Mouse (Mus musculus) testis, postnatal 10 days (tissue): ENCODE measurements around the gene Tmem8.
"Not testable (repeated sequence)": the region's sequence is repeated elsewhere in the genome, so short reads cannot be mapped to it uniquely, and the experiment has no call there.

Source experiments
- DNase-seq: peaks from one replicate; pipeline ENCODE4 v3.0.0; 2021; ENCODE audit warnings: low spot score

Gene Tmem8

GRCm38 (mm10) chr17:26111722-26112121, 1.4 kb upstream of the Tmem8 start:
- DNase-seq, result no peak

GRCm38 (mm10) chr17:26112751-26113150, 348 bp upstream of the Tmem8 start:
- DNase-seq, result no peak

DNA sequence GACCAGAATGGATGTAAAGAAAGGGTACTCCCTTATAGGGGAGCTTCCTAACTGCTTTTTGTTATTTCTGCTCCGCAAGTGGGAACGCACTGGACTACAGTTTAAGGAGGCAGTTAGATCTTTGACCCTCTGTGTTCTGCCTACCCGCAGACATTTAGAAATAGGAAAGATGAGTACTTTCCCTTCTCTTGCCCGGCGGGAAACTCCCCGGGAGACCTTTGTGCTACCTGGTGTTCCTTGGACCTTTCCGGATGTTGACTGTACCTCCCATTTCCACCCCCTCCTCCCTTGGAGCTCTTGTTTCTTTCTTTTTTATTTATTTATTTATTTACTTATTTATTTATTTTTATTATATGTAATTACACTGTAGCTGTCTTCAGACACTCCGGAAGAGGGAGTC, 962 bp downstream of the Tmem8 start:
- no peak for DNase-seq

GRCm38 (mm10) chr17:26114461-26114860, 1.4 kb downstream of the Tmem8 start:
- DNase-seq, result not testable (repeated sequence)

DNA sequence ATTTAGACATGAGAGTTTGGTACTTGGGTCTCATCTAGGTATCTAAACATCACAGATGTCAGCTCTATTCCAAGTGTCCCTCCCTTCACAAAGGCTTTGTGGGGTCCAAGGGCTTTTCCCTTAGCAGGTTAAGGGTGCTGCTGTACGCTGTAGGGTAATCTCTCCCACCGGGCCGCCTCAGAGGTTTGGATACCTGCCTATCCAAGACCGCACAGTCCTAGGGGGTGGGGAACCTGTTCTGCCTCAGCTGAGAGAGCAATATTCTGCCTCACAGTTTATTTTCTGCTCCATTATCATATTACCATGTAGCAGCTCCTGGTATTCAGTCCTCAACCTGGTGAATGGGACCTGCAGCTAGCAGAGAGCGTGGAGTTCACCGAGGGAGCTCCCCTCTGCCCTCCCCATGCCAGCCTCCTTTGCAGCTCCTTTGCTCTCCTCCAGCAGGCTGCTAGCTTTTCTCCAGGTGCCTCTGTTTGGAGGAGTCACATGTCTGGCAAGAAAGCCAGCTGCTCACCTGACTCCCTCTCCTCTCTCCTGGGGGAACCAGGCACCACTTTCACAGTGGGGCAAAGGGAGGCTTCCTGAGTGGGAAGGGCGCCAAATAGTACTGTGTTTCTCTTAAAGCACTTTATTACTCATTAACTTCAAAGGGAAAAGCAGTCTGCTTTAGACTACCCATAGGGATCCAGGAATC, 2.3 kb downstream of the Tmem8 start:
- DNase-seq, result peak; percentile 39

DNA sequence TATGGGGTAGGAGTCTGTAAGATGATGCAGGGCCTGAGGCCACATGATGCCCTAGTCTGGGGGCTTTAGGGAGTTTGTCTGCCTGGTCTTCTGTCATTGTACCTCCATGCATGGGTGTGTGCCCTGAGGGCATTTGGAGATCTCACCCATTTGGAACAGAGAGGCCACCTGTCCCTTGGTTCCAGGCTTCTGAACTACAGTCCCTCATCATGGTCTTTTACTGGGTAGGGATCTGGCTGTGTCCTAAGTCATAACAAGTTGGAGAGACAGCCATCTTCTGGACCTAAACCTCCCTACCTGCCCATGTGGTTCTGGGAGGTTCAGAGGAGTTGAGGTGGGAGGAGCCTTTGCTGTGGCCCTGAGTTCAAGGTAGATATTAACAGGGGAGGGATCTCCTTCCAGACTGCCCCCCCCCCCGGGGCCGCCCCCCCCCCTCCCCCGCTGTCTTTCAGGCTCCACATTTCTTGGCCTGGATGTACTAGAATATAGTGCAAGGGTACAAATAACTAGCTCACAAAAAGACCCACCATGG, 2.9 kb downstream of the Tmem8 start:
- peak; percentile 31 for DNase-seq

- peak; percentile 40 for DNase-seq
These were observed 3.6 kb downstream of the Tmem8 start for GRCm38 (mm10) chr17:26116503-26117258.

DNA sequence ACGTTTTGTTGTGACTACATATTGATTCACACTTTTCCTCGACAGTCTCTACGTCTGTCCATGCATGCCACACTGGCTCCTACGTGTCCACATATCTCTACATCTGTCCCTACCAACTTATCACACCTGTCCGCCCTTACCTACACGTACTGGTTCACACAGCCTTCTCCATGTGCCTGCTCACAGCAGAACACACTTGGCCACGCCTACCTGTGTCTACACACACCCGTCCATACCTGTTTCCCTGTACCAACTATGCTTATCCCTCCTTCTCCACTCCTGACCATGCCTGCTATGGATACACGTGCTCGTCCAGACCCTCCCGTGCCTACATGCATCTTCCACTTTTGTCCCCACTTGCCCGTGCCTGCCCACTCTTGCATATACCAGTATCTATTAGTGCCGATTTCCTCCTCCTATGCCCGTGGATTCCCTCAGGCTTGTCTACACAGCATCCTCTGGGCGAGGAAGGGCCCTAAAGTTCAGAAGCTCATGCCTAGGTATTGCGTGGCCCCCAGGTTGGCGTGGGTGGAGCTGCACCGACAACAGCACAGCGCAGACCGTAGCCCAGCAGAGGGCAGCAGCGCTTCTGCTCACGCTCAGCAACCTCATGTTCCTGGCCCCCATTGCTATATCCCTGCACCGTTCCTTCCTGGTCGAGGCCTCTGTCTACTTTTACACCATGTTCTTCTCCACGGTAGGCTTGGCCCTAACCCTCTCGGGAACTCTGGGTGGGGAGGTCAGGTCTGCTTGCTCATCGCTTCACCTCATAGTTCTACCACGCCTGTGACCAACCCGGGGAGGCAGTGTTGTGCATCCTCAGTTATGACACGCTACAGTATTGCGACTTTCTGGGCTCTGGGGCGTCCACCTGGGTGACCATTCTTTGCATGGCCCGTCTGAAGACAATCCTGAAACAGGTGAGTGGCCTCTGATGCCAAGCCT, 6.9 kb downstream of the Tmem8 start:
- DNase-seq, result peak; percentile 81

- DNase-seq, result no peak
These were observed 9.5 kb downstream of the Tmem8 start for GRCm38 (mm10) chr17:26122431-26123140.

- DNase-seq, result peak; percentile 96
These were observed 10.2 kb downstream of the Tmem8 start, which contains the start of gene Mrpl28 for GRCm38 (mm10) chr17:26123267-26123684. Mrpl28 (plus strand) TSS chr17:26123500.

GRCm38 (mm10) chr17:26124560-26124959, 11.5 kb downstream of the Tmem8 start:
- DNase-seq, result no peak

- DNase-seq, result no peak
These were observed 12.1 kb downstream of the Tmem8 start for GRCm38 (mm10) chr17:26125226-26125625.

GRCm38 (mm10) chr17:26131062-26131732, 18.1 kb downstream of the Tmem8 start:
- no peak for DNase-seq

DNA sequence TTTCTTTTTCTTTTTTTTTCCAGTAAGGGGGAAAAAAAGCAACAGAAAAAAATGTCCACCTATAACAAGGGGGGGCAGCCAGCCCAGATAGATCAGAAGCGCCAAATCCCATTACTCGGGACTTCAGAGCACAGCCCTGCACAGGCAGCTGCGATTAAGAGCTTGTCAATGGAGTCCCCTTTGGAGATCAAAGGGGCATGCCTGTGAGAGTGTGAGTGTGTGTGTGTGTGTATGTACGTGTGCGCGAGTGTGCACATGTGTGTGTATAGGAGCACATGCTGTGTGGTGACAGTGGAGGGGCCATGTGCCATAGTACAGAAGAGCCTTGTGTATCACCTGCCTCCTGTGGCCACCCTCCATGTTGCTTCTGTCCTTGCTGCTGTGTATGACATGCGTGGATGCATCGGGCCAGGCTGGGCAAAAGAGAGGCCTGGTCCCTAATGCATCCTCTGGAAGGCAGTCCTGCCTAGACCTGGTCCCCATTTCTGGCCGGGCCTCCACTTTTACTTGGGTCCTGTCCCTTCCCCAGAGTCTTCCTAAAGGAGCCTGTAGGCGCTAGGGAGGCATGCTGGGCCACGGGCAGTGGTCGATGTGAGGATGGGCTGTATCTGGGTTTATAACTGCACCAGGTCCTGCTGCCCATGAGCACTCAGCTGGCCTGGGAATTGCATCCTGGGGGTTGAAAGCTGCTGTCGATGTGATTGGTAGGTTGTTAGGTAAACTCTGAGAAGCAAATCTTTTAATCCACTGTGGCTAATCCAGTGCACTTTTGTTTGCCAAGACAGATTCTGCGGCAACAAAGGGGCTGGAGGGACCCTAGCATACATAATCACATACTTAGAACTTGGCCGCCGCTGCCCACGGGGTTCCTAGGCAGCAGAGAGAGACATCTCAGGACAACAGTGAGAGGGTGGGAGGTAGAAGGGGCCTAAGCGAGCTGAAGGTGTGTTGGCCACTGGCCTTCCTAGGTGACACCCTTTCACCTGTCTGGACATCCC, 19.1 kb downstream of the Tmem8 start:
- no peak for DNase-seq

DNA sequence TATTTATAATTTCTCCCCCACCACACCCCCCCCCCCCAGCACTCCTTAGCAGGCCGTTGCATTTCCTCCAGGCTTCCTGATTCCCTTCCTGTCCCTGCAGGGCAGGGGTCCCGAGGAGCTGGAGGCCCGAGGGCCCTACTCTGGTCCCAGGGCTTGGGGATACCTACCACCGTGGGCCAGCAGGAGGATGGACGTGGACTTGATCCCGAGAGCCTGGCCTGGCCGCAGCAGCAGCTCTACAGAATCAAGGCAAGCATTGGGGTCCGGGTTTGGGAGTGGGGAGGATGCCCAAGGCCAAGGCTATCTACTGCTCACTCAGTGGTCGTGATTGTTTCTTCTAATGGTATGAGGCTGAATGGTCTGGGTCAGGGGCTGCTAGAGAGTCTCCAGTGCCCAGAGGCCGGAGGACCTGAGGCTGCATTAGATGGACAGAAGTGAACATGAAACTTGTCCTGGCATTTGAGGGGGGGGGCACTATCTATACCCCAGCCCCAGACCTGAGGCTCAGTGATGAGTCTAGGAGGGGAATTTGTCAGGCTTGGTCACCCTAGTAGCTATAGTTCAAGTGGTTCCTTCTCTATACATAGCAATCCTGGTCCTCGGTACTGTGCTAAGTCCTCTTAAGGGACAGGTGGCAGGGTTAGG, 24.1 kb downstream of the Tmem8 start:
- DNase-seq, result no peak

- DNase-seq, result no peak
These were observed 24.6 kb downstream of the Tmem8 start for GRCm38 (mm10) chr17:26137751-26138130.

GRCm38 (mm10) chr17:26138239-26138836, 25.2 kb downstream of the Tmem8 start, which contains the start of gene Axin1:
Axin1 (plus strand) TSS chr17:26138688.
- peak; percentile 96 for DNase-seq

- no peak for DNase-seq
These were observed 25.8 kb downstream of the Tmem8 start for GRCm38 (mm10) chr17:26138901-26139381.
